17 mouse cellular contexts compared by ENCODE assay signal in the genomic region with DNA sequence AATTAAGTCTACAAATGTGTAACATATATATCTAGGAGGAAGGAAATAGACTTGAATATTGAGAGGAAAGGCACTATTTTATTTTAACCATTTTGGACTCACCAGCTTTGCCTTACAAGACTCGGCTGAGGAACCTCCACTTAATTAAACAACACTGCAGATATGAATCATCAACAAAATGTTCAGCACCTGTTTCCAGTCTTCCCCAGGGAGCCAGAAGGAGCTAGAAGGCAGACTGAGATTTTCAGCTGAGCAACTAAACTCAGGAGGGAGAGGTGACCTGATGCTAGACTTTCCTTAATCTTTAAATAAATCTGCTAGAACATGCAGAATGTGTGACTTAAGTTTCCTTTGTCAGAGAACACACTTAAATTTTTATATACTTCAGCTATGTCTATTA.
"Had no signal": no experiment of that assay in that cellular context is flagged by ENCODE, and none has a peak within 500 bp of the region (broad histone marks: within the 10 kb centered on the region; RNA-seq: fewer than 3 reads in every experiment).

No protein-coding gene starts in this region.

- H3K9ac ChIP-seq: lung, embryonic 14.5 days; midbrain, embryonic 12.5 days; neural tube, embryonic 13.5 days; neural tube, embryonic 15.5 days had no signal

- H3K27ac ChIP-seq: midbrain, embryonic 10.5 days; midbrain, embryonic 12.5 days; neural tube, embryonic 13.5 days; neural tube, embryonic 15.5 days had no signal

- H3K4me1 ChIP-seq: midbrain, embryonic 10.5 days; midbrain, embryonic 12.5 days; neural tube, embryonic 13.5 days; neural tube, embryonic 15.5 days had no signal

- H3K27me3 ChIP-seq: midbrain, embryonic 12.5 days; neural tube, embryonic 13.5 days; neural tube, embryonic 15.5 days had no signal

- H3K36me3 ChIP-seq: midbrain, embryonic 10.5 days; midbrain, embryonic 12.5 days; neural tube, embryonic 13.5 days; neural tube, embryonic 15.5 days had no signal

- H3K4me3 ChIP-seq: midbrain, embryonic 10.5 days; midbrain, embryonic 12.5 days; neural tube, embryonic 13.5 days; neural tube, embryonic 15.5 days had no signal

- H3K4me2 ChIP-seq: lung, embryonic 14.5 days; midbrain, embryonic 12.5 days; neural tube, embryonic 13.5 days; neural tube, embryonic 15.5 days had no signal

- H3K9me3 ChIP-seq: midbrain, embryonic 10.5 days; midbrain, embryonic 12.5 days; neural tube, embryonic 13.5 days; neural tube, embryonic 15.5 days had no signal

- DNase-seq: lung, adult 18-20 months; lung, embryonic 14.5 days; lung, postnatal 10 days; lung, postnatal 4 days; midbrain, embryonic 14.5 days; retina, postnatal 1 day; right cerebral cortex, adult 18-20 months; right cerebral cortex, postnatal 25 days; right cerebral cortex, postnatal 4 days; spleen, adult 18-20 months; thymus, adult 18-20 months; thymus, postnatal 14 days; thymus, postnatal 36 days had no signal
